Mouse (Mus musculus): ENCODE results near the gene A730061H03Rik.

The A730061H03Rik gene

DNA sequence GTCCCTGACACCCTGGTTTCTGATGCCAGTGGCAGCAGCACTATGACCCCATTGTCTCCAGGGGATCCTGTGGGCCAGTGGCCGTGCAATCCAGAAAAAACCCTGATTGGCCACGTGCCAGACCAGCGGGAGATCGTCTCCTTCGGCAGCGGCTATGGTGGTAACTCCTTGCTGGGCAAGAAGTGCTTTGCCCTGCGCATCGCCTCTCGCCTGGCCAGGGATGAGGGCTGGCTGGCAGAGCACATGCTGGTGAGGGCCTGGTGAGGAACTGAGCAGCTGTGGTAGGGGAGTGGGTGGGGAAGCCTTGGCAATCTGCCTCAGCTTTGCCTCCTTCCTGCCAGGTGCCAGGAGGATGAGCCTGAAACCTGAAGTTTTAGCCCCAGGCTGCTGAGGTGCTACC lies 15.9 kb downstream of the A730061H03Rik start:
- no peak for DNase-seq

DNA sequence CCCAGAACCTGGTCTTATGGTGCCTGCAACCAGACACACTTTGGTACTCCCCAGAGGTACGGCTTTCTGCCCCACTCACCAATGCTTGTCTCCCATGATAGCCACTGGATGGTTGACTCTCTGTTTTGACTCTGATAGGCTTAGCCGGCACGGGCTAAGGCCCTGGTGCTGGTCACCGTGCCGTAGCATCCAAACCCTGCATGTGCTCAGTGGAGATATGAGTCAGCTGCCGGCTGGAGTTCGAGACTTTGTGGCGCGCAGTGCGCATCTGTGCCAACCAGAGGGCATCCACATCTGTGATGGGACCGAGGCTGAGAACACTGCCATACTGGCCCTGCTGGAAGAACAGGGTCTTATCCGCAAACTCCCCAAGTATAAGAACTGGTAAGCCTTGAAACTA lies 17.9 kb downstream of the A730061H03Rik start:
- DNase-seq, result no peak

DNA sequence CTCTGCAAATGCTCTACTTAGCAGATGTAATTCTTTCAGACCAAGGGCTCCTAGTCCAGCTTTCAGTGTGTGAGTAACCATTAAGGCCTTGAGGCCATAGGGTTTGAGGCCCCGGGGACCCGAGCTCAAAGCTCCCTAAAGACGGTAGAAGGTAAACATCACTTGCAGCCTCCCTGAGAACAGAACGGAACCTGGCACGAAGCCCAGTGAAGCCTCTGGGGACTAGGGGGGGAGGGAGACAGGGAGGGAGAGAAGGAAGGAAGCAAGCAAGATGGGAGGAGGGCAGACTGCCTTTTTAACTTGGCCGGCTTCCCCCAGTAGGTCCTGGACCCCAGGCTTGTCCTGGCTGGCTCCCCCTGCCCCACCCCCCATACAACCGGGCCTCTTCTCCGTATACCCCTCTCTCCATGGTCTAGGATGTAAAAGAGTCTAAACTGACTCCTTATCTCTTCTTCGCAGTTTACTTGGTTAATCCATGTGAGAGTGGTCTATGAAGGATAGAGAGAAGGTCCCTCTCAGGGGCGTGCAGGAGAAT lies 19.4 kb downstream of the A730061H03Rik start:
- DNase-seq, result peak; percentile 89

DNA sequence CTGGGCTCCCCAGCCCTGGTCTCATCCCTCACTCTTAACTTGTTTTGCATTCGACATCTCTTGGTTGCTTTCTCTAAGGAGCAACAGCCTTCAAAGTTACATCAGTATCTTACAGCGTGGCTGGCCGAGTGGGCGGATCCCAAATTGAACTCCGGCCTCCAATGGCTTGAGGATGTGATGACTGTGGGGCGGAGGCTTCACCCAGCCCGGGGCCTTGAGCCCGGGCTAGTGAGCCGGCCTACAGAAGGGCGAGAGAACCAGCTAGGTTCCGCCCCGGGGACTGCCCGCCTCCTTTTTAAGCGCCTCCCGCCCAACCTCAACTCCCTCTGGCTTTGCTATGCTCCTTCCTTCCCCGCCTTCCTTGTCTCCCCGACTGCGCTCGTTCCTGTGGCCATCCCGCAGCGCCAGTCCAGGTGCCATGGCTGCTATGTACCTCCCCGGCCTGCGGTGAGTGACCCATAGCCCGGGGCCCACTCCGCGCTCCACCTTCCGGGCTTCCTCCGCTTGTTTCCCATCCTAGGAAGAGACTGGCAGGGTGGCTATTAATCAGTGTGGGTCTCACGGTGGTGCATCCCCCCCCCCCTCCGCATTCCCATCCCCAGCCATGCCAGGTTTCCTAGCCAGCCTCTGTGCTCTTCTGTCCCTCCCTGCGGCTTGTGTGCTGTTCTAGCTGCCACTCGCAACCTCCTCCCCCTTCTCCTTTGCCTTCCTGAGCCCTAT lies 20.0 kb downstream of the A730061H03Rik start, which contains the start of gene Pck2:
Pck2 (plus strand) TSS at position 200 of the 720 bp plus-strand sequence.
- peak; percentile 88 for DNase-seq

DNA sequence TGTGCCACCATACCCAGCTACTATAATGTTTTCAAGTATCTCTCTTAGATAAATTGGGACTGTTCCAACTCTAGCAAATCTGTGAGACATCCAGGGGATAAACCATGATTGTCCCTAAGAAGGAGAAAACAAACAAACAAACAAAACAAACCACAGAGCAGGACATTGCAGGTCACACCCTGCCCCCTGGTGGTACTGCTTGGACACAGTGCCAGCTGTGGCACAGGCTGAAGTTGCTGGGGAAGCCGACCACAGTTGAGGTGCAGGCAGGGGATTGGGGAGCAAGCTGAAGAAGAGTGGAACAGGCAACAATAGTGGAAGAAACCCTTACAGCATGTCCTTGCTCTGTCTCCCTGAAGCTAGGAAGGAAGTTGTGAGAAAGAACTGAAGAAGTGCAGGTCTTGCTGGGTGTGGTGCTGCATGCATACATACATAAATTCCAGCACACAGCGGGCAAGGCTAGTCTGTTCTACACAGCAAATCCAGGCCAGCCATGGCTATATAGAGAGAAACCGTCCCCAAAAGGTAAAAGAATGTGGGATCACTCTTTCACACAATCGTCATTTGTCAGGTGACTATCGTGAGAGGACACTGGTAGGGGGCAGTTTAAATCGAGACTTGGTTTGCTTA lies 24.0 kb downstream of the A730061H03Rik start:
- DNase-seq, result peak; percentile 71

DNA sequence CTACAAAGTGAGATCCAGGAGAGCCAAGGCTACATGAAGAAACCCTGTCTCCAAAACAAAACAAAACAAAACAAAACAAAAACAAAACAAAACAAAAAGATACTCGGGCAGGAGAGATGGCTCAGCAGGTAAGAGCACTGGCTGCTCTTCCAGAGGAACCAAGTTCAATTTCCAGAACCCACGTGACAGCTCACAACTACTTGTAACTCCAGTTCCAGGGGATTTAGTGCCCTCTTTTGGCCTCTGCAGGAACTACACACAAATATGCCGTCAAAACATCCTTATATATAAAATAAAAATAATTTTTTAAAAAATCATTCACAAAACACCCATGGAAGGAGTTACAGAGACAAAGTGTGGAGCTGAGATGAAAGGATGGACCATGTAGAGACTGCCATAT lies 32.3 kb downstream of the A730061H03Rik start:
- peak; percentile 74 for DNase-seq

DNA sequence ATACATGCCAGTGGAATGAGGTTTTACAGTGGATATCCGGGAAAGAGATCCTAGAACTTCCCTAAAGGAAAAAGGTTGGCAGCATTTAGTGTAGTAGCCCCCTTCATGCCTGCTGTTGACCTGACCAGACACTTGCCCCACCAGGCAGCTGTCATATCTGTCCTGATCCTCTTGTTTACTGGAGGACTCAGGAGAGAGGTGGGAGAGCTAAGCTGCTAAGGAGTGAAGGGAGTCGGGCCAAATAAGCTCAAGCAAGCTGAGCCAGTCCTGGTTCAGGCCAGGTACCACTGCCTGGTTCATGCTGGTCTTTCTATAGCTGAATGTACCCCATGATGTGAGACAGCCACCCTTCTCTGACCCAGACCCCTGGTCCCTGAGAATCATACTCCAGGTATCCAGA lies 33.5 kb downstream of the A730061H03Rik start:
- peak; percentile 65 for DNase-seq

DNA sequence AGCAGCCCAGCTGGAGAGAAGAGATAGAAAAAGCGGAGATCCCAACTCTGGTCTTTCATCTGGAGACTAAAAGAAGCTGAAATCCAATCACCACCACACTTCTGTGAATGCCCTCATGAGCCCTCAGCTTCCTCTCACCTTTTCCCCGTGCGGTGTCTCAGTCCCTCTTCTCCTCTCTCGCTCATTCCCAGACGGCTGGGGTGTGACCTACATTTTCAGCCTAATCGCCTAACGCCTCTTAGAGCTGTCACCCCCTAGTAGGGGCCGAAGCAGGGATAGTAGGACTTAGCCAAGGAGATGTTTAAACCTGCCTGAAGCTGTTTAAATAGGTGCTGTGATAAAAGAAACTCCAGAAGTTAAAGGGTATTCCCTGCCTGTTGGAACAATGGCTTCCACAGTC lies 35.4 kb downstream of the A730061H03Rik start, which contains the start of gene Nrl:
Nrl (minus strand) TSS at position 197 of the 400 bp plus-strand sequence.
- DNase-seq, result peak; percentile 80

DNA sequence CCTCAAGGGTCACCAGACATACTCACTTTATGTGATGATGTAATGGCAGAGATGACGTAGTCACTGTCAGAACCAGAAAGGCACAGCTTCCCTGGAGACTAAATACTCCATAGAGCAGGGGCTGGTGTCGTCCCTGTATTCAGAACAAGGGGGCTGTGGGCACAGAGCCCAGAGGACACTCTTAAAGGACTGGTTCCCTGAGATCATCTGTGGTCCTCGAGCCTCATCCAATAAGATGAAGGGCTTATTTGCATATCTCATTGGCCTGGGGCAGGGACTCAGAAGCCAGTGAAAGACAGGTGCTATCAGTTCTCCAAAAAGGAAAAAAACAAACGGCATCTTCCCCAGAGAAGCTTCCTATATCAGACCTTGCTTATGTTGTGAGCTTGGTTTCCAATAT lies 36.1 kb downstream of the A730061H03Rik start:
- DNase-seq, result peak; percentile 58

DNA sequence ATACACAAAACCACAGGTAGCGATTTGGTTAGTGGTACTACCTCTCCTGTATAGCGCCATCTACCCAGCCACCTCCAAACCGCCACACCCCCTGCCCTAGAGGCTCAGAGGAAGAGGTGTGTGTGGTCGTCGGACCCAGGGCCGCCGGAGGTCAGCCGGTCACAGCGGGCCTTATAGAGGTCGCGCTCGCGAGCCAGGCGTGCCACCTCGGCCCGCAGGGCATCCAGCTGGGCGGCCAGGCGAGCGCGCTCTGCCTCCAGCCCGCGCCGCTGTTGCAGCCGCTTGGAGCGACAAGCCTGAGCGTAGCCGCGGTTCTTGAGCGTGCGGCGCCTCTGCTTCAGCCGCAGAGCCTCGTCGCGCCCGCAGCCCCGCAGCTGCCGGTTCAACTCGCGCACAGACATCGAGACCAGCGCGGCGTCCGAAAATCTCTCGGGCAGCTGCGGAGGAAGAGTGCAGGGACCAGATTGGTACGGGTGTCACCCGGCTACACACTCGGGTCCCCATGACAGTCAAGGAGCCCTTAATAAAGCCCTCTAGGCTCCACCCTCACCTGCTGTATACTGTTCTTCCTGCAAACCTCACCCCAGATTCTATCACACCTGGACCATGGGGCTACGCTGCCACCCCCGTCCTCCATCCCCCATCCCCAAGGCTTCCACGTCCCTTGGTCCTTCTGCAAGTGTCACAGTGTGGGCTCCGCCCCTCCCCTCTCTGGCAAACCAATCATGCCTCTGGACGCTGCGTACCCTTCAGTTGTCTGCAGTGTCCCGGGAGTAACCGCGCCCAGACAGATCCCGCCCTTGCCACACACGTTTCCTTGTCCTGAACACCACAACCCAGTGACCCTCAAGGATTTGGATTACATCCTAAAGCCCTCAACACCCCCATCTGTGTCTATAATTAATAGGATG lies 39.5 kb downstream of the A730061H03Rik start:
- DNase-seq, result peak; percentile 87

DNA sequence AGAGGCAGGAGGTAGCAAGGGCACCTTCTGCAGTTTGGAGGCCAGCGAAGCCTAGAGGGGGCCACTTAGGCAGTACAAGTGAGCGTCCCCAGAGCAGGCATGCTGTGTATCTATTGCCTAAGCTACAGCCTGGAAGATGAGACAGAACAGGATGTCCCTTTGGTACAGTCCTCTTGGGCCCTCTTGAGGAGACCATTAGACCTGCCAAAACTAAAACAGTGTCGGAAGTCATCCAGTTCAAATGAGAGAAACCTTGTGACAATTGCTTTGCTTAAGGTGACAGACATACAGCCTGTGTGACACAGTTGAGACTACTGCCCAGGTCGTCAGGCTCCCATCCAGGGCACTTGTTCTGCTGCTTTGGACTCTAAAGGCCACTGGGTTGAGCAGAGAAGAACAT lies 40.6 kb downstream of the A730061H03Rik start:
- DNase-seq, result no peak

DNA sequence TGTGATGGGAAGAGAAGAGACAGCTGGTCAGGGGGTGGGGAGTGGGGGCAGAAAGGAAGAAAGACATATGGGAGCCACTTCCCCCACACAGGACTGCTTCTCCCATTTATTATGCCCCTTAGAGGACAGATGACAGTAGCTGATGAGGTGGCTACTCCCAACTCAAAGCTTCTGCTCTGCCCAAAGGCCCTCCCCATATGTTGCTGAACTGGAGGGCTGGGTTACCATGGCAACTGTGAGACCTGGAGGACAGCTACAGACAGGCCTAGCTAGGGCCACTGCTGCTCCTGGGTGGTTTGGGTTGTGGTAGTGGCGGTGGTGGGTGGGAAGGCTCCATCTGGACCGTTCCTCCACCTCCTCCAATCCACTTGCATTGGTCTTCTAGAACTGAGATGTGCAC lies 41.3 kb downstream of the A730061H03Rik start:
- peak; percentile 85 for DNase-seq

DNA sequence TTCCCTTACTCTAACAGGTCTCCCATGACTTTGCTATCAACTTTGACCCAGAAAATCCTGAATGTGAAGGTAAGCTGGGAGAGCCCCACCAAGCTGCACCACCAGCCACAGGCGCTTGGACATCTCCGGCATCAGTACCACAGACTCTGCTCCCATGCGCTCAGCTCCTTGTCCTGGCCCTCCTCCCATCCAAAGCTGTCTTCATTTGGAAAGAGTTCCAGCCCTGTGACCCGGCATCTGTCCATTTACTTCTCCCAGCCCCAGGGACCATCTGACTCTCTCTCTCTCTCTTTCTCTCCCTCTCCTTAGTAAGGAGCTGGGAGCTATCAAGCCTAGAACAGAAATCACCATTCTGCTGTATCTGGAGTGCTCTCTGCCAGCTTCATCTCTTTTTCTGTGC lies 44.4 kb downstream of the A730061H03Rik start:
- no peak for DNase-seq

DNA sequence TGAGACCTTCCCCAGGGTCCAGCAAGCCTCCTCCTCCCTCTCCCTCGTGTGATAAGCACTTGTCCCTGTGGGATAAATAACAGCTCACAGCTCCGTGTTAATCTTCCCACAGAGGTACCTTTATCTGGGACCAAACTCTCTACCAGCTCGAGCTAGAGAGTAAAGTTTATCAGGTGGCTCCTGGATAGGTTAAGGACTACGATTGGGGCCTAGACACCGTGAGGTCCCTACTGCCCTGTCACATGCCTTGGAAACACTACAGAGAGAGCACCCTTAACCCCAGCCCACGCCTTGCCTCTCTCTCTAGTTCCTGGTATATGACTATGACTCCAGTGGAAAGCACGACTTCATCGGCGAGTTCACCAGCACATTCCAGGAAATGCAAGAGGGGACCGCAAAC lies 46.3 kb downstream of the A730061H03Rik start:
- no peak for DNase-seq

DNA sequence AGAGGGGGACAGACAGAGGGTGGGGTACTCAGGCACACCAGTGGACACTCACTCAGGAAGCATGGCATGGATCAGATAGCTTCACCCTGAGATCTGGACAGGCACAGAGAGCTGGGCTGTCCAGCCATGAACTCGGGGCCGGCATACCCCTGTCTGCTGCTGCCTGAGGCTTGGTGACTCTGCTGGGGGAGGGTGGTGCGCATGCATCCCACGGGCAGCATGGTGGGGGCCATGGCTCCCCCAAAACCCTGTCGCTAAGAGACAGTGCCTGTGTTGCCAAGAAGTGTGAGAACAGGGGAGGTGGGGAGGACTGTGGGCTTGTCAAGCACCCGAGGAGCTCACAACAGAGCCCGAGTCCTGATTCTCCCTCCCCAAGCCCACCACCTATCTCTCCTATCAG lies 49.2 kb downstream of the A730061H03Rik start:
- DNase-seq, result no peak

DNA sequence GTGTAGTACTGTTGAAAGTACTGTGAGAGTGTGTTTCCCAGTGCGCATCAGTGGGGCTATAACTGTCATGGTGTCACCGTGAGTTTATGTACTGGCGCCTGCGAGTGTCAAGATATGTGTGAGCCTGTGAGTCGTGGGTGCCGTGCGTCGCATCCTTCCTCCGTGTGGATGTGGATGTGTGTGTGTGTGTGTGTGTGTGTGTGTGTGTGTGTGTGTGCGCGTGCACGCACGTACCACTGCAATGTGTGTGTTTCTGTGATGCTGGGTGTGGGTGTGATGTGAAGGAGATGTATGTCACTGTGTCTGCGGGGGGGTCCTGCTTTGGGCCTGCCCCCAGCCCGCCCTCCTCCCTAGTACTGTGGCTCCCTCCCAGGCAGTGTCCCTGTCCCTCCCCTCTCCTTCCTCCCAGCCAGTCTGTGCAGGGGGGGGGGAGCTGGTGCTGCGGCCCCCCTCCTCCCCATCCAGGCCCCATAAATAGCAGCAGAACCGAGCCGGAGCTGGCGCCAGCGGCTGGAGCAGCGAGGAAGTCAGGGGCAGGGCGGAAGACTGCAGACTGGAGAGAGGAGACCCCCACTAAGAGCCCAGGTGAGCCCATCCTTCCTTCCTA lies 50.0 kb downstream of the A730061H03Rik start, which contains the start of gene Cpne6:
Cpne6 (plus strand) TSS at position 321 of the 607 bp plus-strand sequence.
- no peak for DNase-seq

Measured in retina, postnatal 1 day (tissue).